Mouse (Mus musculus) right cerebral cortex, adult 2 months (tissue): ENCODE data around the gene Mrtfa.

Experiments used
- DNase-seq, 2 experiments: peaks; one replicate each; pipeline ENCODE4 v3.0.0; 2021 to 2022; ENCODE audit warnings: low spot score in 2 of 2

The Mrtfa gene

DNA sequence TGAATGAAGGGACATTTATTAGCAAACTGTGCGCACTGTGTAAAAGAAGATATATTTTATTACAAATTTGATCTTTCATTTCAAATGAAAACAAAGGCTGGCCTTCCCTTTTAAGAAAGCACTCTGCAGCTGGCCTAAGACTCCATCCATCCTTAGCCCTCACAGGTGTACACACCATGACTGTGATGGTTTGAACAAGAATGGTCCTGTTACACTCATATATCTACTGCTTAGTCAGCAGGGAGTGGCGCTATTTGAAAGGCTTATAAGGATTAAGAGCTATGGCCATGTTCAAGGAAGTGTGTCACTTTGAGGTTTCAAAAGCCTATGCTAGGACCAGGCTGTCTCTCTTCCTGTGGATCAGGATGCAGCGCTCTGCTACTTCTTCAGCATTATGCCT lies 122.8 kb downstream of the Mrtfa start:
- DNase-seq = no peak

DNA sequence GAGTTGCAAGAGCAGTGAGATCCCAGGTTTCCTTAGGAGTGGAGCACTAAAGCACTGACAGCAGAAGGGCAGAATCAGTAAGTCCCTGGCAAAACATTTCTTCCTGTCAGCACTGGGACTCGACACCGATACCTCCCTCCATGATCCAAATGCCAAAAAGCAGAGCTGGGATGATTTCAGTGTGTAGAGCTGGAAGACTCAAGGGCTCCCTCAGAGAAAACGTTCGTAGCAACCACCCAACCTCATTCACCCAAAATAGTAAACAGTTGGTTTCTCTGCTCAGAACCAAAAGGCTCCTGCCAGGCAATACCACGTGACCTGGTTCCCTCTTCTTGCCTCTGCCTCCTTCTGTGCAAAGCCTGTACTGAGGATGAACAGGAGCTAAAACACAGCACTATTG lies 123.6 kb downstream of the Mrtfa start:
- peak; percentile 38 to 46 for DNase-seq

- no peak for DNase-seq
Measured at GRCm38 (mm10) chr15:81064661-81065060, 125.9 kb downstream of the Mrtfa start.

DNA sequence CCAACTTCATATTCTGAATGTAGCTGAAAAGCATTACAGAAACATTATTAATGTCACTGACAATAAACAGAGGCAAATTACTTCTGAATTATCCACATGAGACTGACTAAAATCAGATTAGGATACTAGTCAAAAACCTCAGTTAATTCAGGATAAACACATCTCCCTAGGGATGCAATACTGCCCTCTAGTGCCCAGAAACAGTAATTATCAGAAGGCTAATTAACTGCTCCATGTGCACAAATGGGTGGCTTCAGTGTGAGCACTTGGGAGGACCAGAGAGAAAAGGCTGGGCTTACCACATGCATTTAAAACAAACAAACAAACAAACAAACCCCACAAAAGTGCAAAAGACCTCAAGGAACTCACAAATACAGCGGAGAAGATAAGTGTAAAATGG lies 126.4 kb downstream of the Mrtfa start:
- DNase-seq = peak in 1 of 2 experiments; percentile 39

- no peak for DNase-seq
Measured at GRCm38 (mm10) chr15:81062616-81063015, 127.9 kb downstream of the Mrtfa start.

GRCm38 (mm10) chr15:81062175-81062588 lies 128.4 kb downstream of the Mrtfa start:
- DNase-seq = no peak

DNA sequence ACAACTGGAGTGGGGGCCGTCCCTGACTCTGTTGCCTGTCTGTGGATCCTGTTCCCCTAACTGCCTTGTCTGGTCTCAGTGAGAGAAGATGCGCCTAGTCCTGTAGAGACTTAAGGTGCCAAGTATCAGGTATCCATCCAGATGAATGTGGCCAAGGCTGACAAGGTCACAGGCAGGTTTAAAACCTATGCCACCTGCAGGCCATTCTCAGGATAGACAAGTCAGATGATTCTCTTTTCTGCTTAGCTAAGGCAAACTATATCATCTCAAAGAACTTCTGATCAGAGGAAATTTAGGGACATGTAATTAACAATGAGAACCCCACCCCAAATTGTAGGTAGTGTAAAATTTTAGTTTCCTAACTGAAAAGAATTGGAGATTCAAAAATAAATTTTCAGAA lies 129.6 kb downstream of the Mrtfa start:
- DNase-seq = no peak

GRCm38 (mm10) chr15:81057736-81058135 lies 132.8 kb downstream of the Mrtfa start:
- DNase-seq = no peak

GRCm38 (mm10) chr15:81055488-81055887 lies 135.1 kb downstream of the Mrtfa start:
- no peak for DNase-seq

- no peak for DNase-seq
Measured at GRCm38 (mm10) chr15:81052491-81052890, 138.1 kb downstream of the Mrtfa start.

DNA sequence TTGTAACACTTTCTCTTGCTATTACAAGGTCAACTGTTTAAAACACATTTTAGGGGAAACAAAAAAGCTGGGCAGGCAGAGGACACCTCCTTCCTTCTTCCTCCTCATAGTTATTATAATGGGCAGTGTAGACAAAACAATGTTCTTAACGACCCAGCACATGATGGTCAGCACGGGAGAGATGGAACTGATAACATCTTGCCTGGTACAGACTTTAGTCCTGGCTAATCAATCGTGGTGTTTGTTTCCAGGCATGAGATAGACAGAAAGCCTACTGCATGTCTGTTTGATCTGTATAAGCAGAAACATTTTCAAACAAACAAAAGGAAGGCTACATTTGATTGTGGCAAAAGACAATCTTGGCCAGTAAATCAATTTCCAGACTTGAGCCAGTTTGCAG lies 140.1 kb downstream of the Mrtfa start:
- DNase-seq = no peak

- no peak for DNase-seq
Measured at GRCm38 (mm10) chr15:81049401-81050053, 141.0 kb downstream of the Mrtfa start.

DNA sequence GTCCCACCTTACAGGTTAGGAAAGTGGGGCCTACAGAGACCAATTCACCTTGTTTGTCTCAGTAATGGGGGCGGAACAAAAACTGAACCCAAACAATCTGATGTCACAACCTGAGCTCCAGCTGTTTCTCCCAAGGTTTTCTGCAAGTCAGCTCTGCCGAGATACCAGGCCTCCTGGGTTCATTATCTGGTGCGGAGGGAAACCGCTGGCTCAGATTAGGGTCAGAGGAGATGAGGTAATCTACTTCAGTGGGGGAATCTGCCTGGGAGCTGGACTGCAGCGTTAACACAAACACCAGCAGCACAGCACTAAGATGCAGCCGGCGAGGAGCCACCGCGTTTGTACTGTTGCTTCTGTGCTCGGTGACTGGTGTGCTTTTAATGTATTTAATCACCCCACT lies 143.1 kb downstream of the Mrtfa start:
- DNase-seq = no peak

- no peak for DNase-seq
Measured at GRCm38 (mm10) chr15:81046061-81046460, 144.5 kb downstream of the Mrtfa start.

GRCm38 (mm10) chr15:81045336-81045735 lies 145.2 kb downstream of the Mrtfa start:
- no peak for DNase-seq

DNA sequence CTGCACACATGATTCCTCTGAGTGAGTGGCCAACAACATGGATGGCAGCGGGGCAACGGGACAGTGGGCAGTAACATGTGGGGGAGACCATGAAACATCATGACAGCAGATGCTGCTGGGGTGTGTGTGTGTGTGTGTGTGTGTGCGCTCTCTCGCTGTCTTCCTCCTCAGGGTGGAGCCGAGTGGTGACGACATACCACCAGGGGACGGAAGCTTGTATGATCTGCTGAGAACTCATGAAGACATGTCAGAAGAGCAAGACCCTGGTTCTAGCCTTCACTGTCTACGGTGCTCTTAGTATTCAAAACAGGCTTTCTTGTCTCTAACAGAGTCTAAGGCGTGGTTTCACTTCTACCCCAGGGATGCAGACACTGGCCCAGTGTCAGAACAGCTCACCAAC lies 146.1 kb downstream of the Mrtfa start:
- DNase-seq = no peak

- DNase-seq = no peak
Measured at GRCm38 (mm10) chr15:81042276-81042931, 148.2 kb downstream of the Mrtfa start.

- no peak for DNase-seq
Measured at GRCm38 (mm10) chr15:81041767-81042166, 148.8 kb downstream of the Mrtfa start.

GRCm38 (mm10) chr15:81038419-81038818 lies 152.1 kb downstream of the Mrtfa start:
- no peak for DNase-seq

DNA sequence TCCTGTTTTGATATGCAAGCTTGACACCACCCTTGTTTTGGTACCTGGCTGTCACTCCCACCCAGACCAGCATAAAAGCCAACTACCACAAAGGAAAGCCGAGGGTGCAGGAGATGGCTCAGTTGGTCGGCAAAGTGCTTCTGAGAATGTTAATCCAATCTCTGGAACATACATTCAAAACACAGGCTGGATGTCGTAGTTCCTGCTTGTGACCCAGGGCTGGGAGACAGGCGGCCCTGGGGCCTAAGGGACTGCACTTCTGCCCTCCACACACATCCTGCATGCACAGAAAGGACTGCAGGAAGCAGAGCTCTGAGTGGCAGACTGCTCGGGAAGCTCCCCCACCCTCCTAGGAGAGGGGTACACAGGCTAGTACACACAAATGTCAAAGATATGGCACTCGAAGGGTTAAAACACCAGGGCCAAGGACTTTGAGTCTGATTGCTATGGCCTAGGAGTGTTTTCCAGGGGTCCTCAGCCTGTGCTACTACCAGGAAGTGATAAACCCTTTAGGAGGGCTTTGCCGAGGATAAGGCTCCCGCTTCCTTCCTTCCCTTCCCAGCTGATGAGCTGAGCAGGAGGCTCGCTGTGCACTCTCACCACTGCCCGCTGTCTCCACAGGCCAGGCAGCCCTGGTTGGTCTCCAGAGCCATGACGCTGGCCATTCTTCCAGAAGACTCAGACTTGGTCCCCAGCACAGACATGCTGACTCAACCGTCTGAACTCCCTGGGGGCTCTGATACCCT lies 155.0 kb downstream of the Mrtfa start:
- DNase-seq = no peak

GRCm38 (mm10) chr15:81034119-81034518 lies 156.4 kb downstream of the Mrtfa start:
- DNase-seq = no peak

DNA sequence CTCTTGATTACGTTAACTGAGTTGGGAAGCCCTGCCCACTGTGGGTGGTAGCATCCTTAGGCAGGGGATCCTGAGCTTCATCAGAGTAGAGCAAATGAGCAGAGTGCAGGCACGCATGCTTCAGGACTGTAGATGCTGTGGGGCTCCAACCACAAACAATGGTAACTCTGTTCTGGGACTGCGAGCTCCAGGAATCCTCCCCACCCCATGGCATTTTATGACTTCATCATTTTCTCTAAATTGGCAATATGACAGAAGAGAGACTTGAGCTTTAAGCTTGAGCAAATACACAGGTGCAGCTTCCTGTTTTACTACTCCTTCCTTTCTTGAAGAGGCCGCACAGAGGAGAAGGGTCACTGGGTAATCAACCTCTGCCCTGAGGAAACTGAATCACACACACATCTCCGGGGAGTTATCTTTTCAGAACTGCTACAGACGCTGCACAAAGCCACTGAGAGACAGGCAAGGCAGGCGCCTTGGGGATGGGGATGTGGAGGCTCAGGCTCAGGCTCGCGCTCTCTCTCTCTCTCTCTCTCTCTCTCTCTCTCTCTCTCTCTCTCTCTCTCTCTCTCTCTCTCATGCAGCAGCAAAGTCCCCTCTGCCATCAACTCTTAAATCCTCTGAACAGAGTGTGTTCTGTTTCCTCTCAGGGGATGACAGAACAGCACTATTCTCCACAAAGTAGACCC lies 157.5 kb downstream of the Mrtfa start:
- DNase-seq = no peak
